Mouse (Mus musculus) layer of hippocampus, adult 2 months (tissue): ENCODE results near the gene Adk. TPM values are rescaled to one million over a fixed set of nuclear protein-coding genes. Genes with fewer than 3 reads are reported as not detected.
"Not testable (repeated sequence)": the region's sequence is repeated elsewhere in the genome, so short reads cannot be mapped to it uniquely, and the experiment has no call there.

Experiments used
- DNase-seq, 2 experiments: peaks; one replicate each; pipeline ENCODE4 v3.0.0; 2022; ENCODE audit warnings: low spot score in 2 of 2
- H3K27ac ChIP-seq: fragments of 200-600 bp; 2 replicates; pipeline ENCODE4 v1.8.1; 2022
- H3K4me3 ChIP-seq: fragments of 200-600 bp; 2 replicates; pipeline ENCODE4 v1.8.1; 2022; ENCODE audit warnings: mild to moderate bottlenecking
- CTCF ChIP-seq: fragments of 200-600 bp; conservative IDR thresholded peaks from 2 replicates; pipeline ENCODE4 v1.8.1; 2022; ENCODE audit warnings: antibody characterized with exemption, mild to moderate bottlenecking, moderate library complexity
- total RNA-seq, 2 experiments: library from RNA; stranded (reverse); gene quantifications; 2 replicates each; pipeline ENCODE4 v1.2.3; 2021

Gene Adk
- total RNA-seq, 2 experiments from 2014 or later, result 62.5 to 72.3 TPM

DNA sequence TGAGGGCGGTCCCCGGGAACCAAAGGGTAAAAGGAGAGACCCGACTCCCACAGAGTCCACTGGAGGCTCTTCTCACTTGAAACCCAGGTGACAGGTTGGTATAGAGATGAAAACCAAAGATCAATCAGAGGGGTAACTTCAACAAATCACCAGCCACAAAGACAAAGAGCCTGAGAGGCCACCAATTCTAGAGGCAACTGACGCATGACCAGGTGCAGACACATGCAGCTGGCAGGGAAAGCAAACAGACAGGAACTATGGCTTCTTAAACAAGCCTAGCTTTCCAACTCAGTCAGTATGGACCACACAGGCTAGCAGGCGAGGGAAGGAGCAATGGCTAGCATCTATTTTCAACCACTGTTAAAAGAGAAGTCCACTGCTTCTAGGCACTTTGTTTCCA, 418.0 kb downstream of the Adk start:
- TF ChIP-seq CTCF, result no peak
- DNase-seq, result no peak
- H3K4me3 ChIP-seq, result no peak overlapping the region
- H3K27ac ChIP-seq, result no peak overlapping the region

DNA sequence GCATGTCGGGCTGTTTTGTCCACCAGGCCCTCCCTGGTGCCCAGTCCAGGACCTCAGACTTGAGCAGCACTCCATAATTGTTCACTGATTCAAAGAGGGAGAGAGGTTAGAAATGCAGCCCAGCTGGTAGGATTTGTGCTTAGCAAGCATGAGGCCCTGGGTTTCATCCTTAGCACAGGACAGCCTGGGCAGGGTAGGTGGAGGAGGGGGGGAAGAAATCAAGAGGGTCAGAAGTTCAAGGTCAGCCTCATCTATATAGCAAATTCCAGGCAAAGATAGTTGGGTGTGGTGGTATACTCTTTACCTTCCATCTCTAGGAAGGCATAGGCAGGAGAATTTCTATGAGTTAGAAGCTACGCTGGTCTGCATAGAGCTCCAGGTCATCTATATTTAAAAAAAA, 419.6 kb downstream of the Adk start:
- no peak for TF ChIP-seq CTCF
- H3K4me3 ChIP-seq, result no peak overlapping the region
- H3K27ac ChIP-seq, result no peak overlapping the region
- no peak for DNase-seq

DNA sequence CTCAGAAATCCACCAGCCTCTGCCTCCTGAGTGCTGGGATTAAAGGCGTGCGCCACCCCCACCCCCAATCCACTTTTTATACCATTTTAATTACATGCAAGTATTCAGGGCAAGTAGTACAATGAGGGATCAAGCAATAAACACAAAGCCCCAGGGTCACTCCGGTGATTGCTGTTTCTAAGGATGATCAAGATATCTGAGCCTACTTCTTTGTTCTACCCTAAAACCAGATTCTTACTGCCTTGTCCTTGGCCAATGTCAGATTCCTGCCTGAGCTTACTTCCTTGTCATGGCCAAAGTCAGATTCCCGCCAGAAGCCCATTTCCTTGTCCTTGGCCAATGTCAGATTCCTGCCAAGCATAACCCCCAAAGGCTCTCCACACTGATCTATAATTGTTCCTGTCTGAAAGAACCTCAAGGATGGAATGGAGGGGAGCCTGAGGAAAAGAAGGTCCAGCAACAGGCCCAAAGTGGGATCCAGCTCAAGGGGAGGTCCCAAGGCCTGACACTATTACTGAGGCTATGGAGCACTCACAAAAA, 422.3 kb downstream of the Adk start:
- H3K27ac ChIP-seq, result not testable (repeated sequence)

DNA sequence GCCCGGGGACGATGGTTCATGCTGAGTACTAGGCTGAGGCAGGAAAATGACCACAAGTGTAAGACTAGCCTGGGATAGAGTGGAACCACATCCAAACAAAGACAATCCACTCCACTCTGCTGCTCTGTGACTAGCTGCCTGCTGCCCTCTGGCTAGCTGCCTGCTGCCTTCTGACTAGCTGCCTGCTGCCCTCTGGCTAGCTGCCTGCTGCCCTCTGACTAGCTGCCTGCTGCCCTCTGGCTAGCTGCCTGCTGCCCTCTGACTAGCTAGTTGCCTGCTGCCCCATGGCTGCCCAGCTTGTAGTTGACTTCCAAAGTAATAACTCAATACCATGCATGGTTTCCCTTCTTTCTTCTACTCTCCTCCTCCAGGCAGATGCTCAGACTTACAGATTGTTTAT, 424.8 kb downstream of the Adk start:
- DNase-seq, result no peak
- no peak overlapping the region for H3K27ac ChIP-seq
- no peak for TF ChIP-seq CTCF
- no peak overlapping the region for H3K4me3 ChIP-seq

More for the DNA sequence above, 422.3 kb downstream of the Adk start:
- not testable (repeated sequence) for H3K4me3 ChIP-seq, DNase-seq

DNA sequence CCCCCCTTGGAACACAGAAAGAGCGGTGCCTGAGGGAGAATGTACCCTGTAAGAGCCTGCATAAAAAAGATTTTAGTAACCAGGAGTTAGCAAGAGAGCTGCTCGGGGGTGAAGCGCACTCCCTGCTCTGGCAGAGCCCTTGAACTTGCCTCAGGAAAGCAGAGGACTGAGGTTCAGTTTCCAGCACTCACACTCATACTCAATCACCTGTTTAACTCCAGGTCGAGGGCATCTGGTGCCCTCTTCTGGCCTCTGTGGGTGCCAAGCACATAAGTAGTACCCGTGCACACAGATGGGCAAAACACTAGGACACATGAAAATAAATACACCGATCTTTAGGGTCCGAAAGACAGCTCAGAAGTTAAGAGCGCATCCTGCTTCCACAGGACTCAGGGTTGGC, 427.2 kb downstream of the Adk start:
- Histone ChIP-seq H3K4me3 (no peak overlapping the region), H3K27ac (no peak overlapping the region)
- TF ChIP-seq CTCF, result 0 out of 2 replicates have a peak, but pooled peaks have one; percentile 2
- DNase-seq, result no peak

DNA sequence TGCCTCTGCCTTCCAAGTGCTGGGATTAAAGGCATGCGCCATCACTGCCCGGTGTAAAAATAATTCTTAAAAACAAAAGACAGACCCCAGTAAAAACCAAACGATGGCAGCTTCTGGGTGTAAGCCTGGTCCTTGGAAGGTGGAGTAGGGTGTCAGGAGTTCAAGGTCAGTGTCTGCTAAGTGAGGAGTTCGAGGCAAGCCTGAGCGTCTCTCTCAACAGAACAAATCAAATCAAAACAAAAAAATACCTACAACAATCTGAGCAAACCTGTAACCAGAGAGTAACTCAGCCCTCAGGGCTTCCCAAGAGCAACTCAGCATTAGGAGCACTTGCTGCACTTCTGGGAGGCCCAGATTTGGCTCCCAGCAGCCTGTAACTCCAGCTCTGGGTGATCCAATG, 427.8 kb downstream of the Adk start:
- H3K27ac ChIP-seq, result no peak overlapping the region
- H3K4me3 ChIP-seq, result no peak overlapping the region
- no peak for DNase-seq
- TF ChIP-seq CTCF, result no peak

DNA sequence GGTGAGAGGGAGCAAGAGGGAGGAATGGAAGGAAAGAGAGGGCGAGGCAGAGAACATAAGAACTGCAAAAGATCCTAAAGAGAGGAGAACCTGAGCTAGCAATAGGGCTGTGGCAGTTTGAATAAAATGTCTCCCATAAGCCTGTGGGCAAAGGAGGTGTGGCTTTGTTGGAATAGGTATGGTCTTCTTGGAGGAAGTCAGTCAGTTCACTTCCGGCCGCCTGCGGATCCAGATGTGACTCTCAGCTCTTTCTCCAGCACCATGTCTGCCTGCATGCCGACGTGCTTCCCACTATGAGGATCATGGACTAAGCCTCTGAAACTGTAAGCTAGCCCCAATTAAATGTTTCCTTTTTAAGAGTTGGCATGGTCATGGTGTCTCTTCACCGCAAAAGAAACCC, 428.9 kb downstream of the Adk start, which contains the start of gene Kat6b:
Kat6b (plus strand) TSS at position 204 of the 400 bp plus-strand sequence.
- no peak for TF ChIP-seq CTCF
- no peak for DNase-seq
- no peak within 1 kb of the TSS for H3K27ac ChIP-seq
- H3K4me3 ChIP-seq, result no peak within 1 kb of the TSS

DNA sequence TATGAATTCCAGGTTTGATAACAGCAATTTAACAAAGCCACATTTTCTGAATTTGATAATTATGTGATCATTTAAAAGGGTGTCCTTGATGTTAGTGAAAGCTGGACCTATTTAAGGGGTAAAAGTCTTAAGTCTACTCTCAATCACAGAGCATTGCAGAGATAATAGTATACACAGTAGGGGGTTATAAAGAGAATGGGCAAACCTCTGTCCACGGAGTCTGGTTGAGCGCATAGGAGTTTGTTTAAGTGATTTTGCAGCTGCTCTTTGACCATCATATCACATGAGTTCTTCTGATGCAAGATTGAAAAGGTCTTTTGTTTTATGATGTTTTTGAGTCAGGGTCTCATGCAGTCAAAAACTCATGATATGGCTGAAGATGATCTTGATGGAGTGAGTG, 431.8 kb downstream of the Adk start:
- DNase-seq, result no peak
- no peak for TF ChIP-seq CTCF
- no peak overlapping the region for H3K27ac ChIP-seq
- no peak overlapping the region for H3K4me3 ChIP-seq

DNA sequence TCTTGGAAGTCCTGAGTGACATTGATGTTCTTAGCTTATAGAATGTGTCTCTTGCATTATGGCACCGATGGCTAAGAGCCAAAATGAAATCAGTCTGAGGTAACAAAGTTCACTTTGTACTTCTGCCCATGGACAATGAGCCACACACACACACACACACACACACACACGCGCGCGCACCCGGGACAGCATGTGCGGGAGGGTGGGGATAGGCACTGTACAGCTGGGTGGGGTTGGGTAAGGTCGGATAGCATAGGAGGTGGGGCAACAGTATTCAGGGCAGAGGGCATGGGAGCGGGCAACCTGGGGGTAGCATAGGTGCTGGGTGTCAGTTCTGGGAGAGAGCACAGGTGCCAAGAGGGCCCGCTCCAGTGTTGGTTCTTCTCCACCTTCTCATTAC, 432.3 kb downstream of the Adk start:
- no peak overlapping the region for H3K27ac ChIP-seq
- H3K4me3 ChIP-seq, result no peak overlapping the region
- no peak for TF ChIP-seq CTCF
- DNase-seq, result no peak

DNA sequence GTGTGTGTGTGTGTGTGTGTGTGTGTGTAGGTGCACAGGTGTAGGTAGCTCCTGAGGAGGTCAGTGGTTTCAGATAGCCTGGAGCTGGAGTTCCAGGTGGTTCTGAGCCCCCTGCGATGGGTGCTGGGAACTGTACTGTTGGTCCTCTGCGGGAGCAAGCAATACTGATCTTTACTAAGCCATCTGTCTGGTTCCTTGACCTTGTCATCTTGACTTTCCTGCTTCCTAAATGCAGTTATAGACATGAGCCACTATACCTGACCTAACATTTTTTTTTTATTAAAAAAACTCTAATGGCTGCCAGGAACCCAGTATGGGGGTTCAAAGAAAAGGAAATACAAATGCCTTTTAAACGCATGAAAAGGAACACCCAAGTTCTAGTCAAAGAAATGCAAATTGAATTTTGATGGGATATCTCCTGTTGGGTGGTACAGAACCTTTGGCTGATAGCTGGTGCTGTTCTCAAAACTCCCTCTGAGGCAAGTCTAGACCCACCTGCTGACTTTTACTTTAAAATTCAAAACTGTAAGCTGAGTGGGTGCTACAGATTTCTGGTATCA, 433.7 kb downstream of the Adk start:
- no peak for DNase-seq
- Histone ChIP-seq H3K27ac (no peak overlapping the region), H3K4me3 (no peak overlapping the region)
- TF ChIP-seq CTCF, result no peak

DNA sequence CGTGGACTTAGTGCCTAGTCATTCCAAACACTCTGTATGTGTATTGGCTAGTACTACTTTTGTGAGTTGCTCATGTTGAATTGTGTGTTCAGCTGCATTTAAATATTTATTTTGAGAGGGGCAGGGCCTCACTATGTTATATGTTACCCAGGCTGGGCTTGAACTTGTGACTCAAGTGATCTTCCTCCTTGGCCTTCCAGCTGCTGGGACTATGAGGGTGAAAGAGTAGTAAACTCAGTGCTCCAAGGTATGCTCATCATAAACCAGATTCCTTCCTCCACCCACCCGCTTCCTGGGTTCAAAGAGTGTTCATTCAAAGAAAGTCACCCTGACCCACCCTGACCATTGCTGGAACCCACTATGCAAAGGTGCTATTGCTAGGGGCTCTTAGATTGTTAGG, 434.8 kb downstream of the Adk start:
- not testable (repeated sequence) for H3K27ac ChIP-seq, DNase-seq

DNA sequence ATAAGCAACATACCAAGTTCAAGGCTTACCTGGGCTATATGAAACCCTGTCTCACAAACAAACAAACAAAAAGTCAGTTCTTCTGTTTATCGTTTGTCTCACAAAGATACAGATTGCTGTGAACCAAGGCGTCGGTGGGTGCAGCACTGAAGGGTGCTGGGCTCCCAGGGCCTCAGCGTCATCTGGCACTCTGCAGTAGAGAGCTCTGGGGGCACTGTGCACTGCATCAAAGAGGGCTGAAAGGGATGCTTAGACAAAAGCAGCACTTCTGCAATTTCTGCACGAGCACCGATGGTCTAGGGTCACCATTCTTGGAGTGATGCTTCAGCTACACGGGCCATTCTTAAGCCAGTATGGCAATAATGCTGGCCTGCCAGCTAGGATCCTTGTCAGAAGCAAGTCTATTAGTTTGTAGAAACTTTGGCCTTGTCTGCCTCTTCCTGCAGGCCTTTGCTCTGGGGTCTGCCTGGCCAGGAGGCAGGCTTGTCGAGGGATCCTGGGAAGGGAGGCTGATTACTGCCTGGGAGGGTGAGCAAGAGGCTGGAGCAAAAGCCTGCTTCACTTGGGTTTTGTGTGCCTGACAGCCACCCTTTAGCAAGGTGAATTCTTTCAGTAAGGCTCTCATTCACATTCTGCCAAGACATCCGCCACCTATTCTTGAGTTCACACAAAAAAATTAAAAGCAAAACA, 436.2 kb downstream of the Adk start:
- not testable (repeated sequence) for H3K4me3 ChIP-seq, DNase-seq, H3K27ac ChIP-seq

More for the DNA sequence above, 434.8 kb downstream of the Adk start:
- H3K4me3 ChIP-seq, result not testable (repeated sequence)

DNA sequence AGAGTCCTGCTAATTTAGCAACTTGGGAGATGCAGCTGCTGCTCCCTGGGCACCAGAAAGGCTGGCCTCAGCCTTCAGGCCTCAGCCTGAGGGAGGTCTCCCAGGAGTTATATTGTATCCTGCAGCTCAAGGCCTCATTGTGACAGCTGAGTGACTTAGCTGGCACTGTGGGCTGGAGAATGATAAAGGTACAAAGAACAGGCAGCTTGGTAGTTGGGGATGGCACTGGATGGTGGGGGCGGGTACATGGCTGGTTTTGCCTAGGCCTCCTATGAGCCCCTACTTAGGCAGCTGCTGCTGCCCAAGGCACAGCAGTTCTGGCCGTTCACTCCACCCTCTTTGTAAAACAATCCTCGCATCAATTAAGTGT, 436.7 kb downstream of the Adk start:
- TF ChIP-seq CTCF, result no peak
- no peak for DNase-seq
- Histone ChIP-seq H3K4me3 (no peak overlapping the region), H3K27ac (no peak overlapping the region)

DNA sequence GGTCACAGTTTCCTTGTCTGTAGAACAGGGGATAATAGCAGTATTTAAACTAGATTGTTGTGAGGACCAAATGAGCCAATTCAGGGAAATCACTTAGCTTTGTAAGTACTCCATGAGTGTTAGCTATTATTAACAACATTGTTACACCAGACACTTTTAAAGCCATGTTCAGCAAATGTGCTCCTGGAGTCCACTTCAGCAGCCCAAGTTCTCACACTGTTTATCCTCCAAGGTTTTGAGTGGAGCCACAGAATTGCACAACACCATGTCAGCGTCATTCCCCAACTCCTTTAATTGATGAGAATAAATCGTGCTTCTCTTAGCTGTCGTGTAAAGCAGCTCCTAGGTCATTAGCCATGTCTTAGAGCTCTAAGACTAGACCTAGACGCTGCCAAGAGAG, 437.8 kb downstream of the Adk start:
- no peak for DNase-seq
- no peak overlapping the region for H3K27ac ChIP-seq
- no peak overlapping the region for H3K4me3 ChIP-seq
- TF ChIP-seq CTCF, result no peak

Other genes starting within 250 kb of the Adk start
- 1 to 10 TPM; 3.2 to 4.2 TPM for gene Plau, start 215.9 kb upstream of the Adk start, total RNA-seq
- 10 to 100 TPM; 30.9 to 38.9 TPM for gene Vcl, start 123.2 kb upstream of the Adk start, total RNA-seq
- 10 to 100 TPM; 67.0 to 70.9 TPM for gene Ap3m1, start 66 bp upstream of the Adk start, total RNA-seq